Mouse (Mus musculus): Measurements from ENCODE around the gene Olfr715. TPM values are rescaled to one million over a fixed set of nuclear protein-coding genes. Genes with fewer than 3 reads are reported as not detected.
"Not testable (repeated sequence)": the region's sequence is repeated elsewhere in the genome, so short reads cannot be mapped to it uniquely, and the experiment has no call there.

Olfr715 gene
- not detected in 2 replicates for polyA plus RNA-seq (2014; fragmentation: Nextera tagmentation; extraction: Ambion mirVana)

GRCm38 (mm10) chr7:107130983-107131382 lies at the start of gene Olfr715:
TSS of gene Olfr715 (minus strand) at chr7:107131083.
- WGBS: 56% methylated on average over 1 of the region's 3 CpGs
- H3K4me2 ChIP-seq (ENCODE audit: low read length); H3K4me3 ChIP-seq (ENCODE audit: low read depth, low read length); DNase-seq (ENCODE audit: low spot score); H3K27me3 ChIP-seq (replicated peaks; ENCODE audit: control insufficient read depth, insufficient read depth, low read length); H3K36me3 ChIP-seq (ENCODE audit: control insufficient read depth, insufficient read depth, low read length); H3K4me1 ChIP-seq (replicated peaks; ENCODE audit: control insufficient read depth, insufficient read depth, low read length); H3K9me3 ChIP-seq (ENCODE audit: control insufficient read depth, low read length); H3K27ac ChIP-seq (ENCODE audit: low read depth); H3K9ac ChIP-seq (ENCODE audit: low read length); ATAC-seq (replicated peaks; ENCODE audit: low FRiP score, low TSS enrichment, low read depth): not testable (repeated sequence)

GRCm38 (mm10) chr7:107180406-107180805 lies 49.5 kb upstream of the Olfr715 start:
- no peaks in the 10 kb centered on the region for H3K9me3 ChIP-seq (ENCODE audit: control insufficient read depth, low read length)
- H3K4me3 ChIP-seq (ENCODE audit: low read depth, low read length): no peak overlapping the region
- ATAC-seq (replicated peaks; ENCODE audit: low FRiP score, low TSS enrichment, low read depth) (no peak), DNase-seq (ENCODE audit: low spot score) (no peak)
- no peaks in the 10 kb centered on the region for H3K36me3 ChIP-seq (ENCODE audit: control insufficient read depth, insufficient read depth, low read length)
- H3K4me2 ChIP-seq (ENCODE audit: low read length): no peak overlapping the region
- H3K27ac ChIP-seq (ENCODE audit: low read depth): no peak overlapping the region
- no peaks in the 10 kb centered on the region for H3K27me3 ChIP-seq (replicated peaks; ENCODE audit: control insufficient read depth, insufficient read depth, low read length)
- 35% methylated on average over 2 of the region's 2 CpGs for WGBS
- H3K9ac ChIP-seq (ENCODE audit: low read length): no peak overlapping the region
- H3K4me1 ChIP-seq (replicated peaks; ENCODE audit: control insufficient read depth, insufficient read depth, low read length): no peaks in the 10 kb centered on the region

GRCm38 (mm10) chr7:107166690-107167089 lies 35.8 kb upstream of the Olfr715 start, which contains the start of gene Nlrp14:
TSS of gene Nlrp14 (plus strand) at chr7:107166990.
- ATAC-seq (replicated peaks; ENCODE audit: low FRiP score, low TSS enrichment, low read depth) (no peak), DNase-seq (ENCODE audit: low spot score) (no peak)
- 82% methylated on average over 10 of the region's 10 CpGs for WGBS
- H3K36me3 ChIP-seq (ENCODE audit: control insufficient read depth, insufficient read depth, low read length): no peaks in the 10 kb centered on the region
- H3K9me3 ChIP-seq (ENCODE audit: control insufficient read depth, low read length): no peaks in the 10 kb centered on the region
- H3K4me3 ChIP-seq (ENCODE audit: low read depth, low read length): no peak within 1 kb of the TSS
- H3K4me2 ChIP-seq (ENCODE audit: low read length): no peak within 1 kb of the TSS
- H3K27me3 ChIP-seq (replicated peaks; ENCODE audit: control insufficient read depth, insufficient read depth, low read length): no peaks in the 10 kb centered on the region
- no peak within 1 kb of the TSS for H3K27ac ChIP-seq (ENCODE audit: low read depth)
- H3K9ac ChIP-seq (ENCODE audit: low read length): no peak within 1 kb of the TSS
- H3K4me1 ChIP-seq (replicated peaks; ENCODE audit: control insufficient read depth, insufficient read depth, low read length): no peaks in the 10 kb centered on the region

- not testable (repeated sequence) for H3K36me3 ChIP-seq (ENCODE audit: control insufficient read depth, insufficient read depth, low read length); DNase-seq (ENCODE audit: low spot score); H3K27me3 ChIP-seq (replicated peaks; ENCODE audit: control insufficient read depth, insufficient read depth, low read length); H3K4me1 ChIP-seq (replicated peaks; ENCODE audit: control insufficient read depth, insufficient read depth, low read length); H3K27ac ChIP-seq (ENCODE audit: low read depth); H3K4me3 ChIP-seq (ENCODE audit: low read depth, low read length); H3K9ac ChIP-seq (ENCODE audit: low read length); H3K9me3 ChIP-seq (ENCODE audit: control insufficient read depth, low read length); H3K4me2 ChIP-seq (ENCODE audit: low read length); ATAC-seq (replicated peaks; ENCODE audit: low FRiP score, low TSS enrichment, low read depth)
- WGBS: 67% methylated on average over 2 of the region's 2 CpGs
Observed at GRCm38 (mm10) chr7:107138027-107138426, 7.1 kb upstream of the Olfr715 start, which contains the start of gene Olfr716. TSS of gene Olfr716 (plus strand) at chr7:107138327.

- not testable (repeated sequence) for ATAC-seq (replicated peaks; ENCODE audit: low FRiP score, low TSS enrichment, low read depth); H3K27me3 ChIP-seq (replicated peaks; ENCODE audit: control insufficient read depth, insufficient read depth, low read length); DNase-seq (ENCODE audit: low spot score); H3K27ac ChIP-seq (ENCODE audit: low read depth); H3K4me1 ChIP-seq (replicated peaks; ENCODE audit: control insufficient read depth, insufficient read depth, low read length); H3K9me3 ChIP-seq (ENCODE audit: control insufficient read depth, low read length); H3K9ac ChIP-seq (ENCODE audit: low read length); H3K36me3 ChIP-seq (ENCODE audit: control insufficient read depth, insufficient read depth, low read length); H3K4me2 ChIP-seq (ENCODE audit: low read length); H3K4me3 ChIP-seq (ENCODE audit: low read depth, low read length)
- WGBS: 88% methylated on average over 1 of the region's 2 CpGs
Observed at GRCm38 (mm10) chr7:107110269-107110668, 20.6 kb downstream of the Olfr715 start, which contains the start of gene Olfr715b. TSS of gene Olfr715b (minus strand) at chr7:107110369.

GRCm38 (mm10) chr7:107092920-107093319 lies 38.0 kb downstream of the Olfr715 start, which contains the start of gene Olfr17:
TSS of gene Olfr17 (plus strand) at chr7:107093220.
- 62% methylated on average over 1 of the region's 1 CpGs for WGBS
- Histone ChIP-seq H3K4me1 (replicated peaks; ENCODE audit: control insufficient read depth, insufficient read depth, low read length) (no peaks in the 10 kb centered on the region), H3K4me3 (ENCODE audit: low read depth, low read length) (no peak within 1 kb of the TSS), H3K27me3 (replicated peaks; ENCODE audit: control insufficient read depth, insufficient read depth, low read length) (no peaks in the 10 kb centered on the region), H3K27ac (ENCODE audit: low read depth) (no peak within 1 kb of the TSS), H3K36me3 (ENCODE audit: control insufficient read depth, insufficient read depth, low read length) (no peaks in the 10 kb centered on the region), H3K4me2 (ENCODE audit: low read length) (no peak within 1 kb of the TSS), H3K9ac (ENCODE audit: low read length) (no peak within 1 kb of the TSS), H3K9me3 (ENCODE audit: control insufficient read depth, low read length) (no peaks in the 10 kb centered on the region)
- no peak for DNase-seq (ENCODE audit: low spot score)
- no peak for ATAC-seq (replicated peaks; ENCODE audit: low FRiP score, low TSS enrichment, low read depth)

Other genes starting within 250 kb of the Olfr715 start
- not detected in 2 replicates for gene Olfr706, start 242.9 kb downstream of the Olfr715 start, polyA plus RNA-seq (2014; fragmentation: Nextera tagmentation; extraction: Ambion mirVana)
- gene Olfr707, start 229.8 kb downstream of the Olfr715 start, polyA plus RNA-seq (2014; fragmentation: Nextera tagmentation; extraction: Ambion mirVana): not detected in 2 replicates
- gene Olfr1532-ps1, start 223.1 kb downstream of the Olfr715 start, polyA plus RNA-seq (2014; fragmentation: Nextera tagmentation; extraction: Ambion mirVana): not detected in 2 replicates
- not detected in 2 replicates for gene Olfr709-ps1, start 198.9 kb downstream of the Olfr715 start, polyA plus RNA-seq (2014; fragmentation: Nextera tagmentation; extraction: Ambion mirVana)
- not detected in 2 replicates for gene Olfr710, start 182.8 kb downstream of the Olfr715 start, polyA plus RNA-seq (2014; fragmentation: Nextera tagmentation; extraction: Ambion mirVana)
- gene Olfr6, start 167.1 kb downstream of the Olfr715 start, polyA plus RNA-seq (2014; fragmentation: Nextera tagmentation; extraction: Ambion mirVana): not detected in 2 replicates
- gene Olfr711, start 155.6 kb downstream of the Olfr715 start, polyA plus RNA-seq (2014; fragmentation: Nextera tagmentation; extraction: Ambion mirVana): not detected in 2 replicates
- not detected in 2 replicates for gene Olfr2, start 125.0 kb downstream of the Olfr715 start, polyA plus RNA-seq (2014; fragmentation: Nextera tagmentation; extraction: Ambion mirVana)
- gene Olfr713, start 99.9 kb downstream of the Olfr715 start, polyA plus RNA-seq (2014; fragmentation: Nextera tagmentation; extraction: Ambion mirVana): not detected in 2 replicates
- gene Olfr714, start 60.1 kb downstream of the Olfr715 start, polyA plus RNA-seq (2014; fragmentation: Nextera tagmentation; extraction: Ambion mirVana): not detected in 2 replicates
- not detected in 2 replicates for gene Olfr17, start 37.9 kb downstream of the Olfr715 start, polyA plus RNA-seq (2014; fragmentation: Nextera tagmentation; extraction: Ambion mirVana)
- not detected in 2 replicates for gene Olfr715b, start 20.7 kb downstream of the Olfr715 start, polyA plus RNA-seq (2014; fragmentation: Nextera tagmentation; extraction: Ambion mirVana)
- gene Olfr716, start 7.2 kb upstream of the Olfr715 start, polyA plus RNA-seq (2014; fragmentation: Nextera tagmentation; extraction: Ambion mirVana): not detected in 2 replicates
- gene Nlrp14, start 35.9 kb upstream of the Olfr715 start, polyA plus RNA-seq (2014; fragmentation: Nextera tagmentation; extraction: Ambion mirVana): not detected in 2 replicates
- gene Rbmxl2, start 78.4 kb upstream of the Olfr715 start, polyA plus RNA-seq (2014; fragmentation: Nextera tagmentation; extraction: Ambion mirVana): not detected in 2 replicates
- 6.1 and 6.9 TPM in 2 replicates for gene Syt9, start 239.6 kb upstream of the Olfr715 start, polyA plus RNA-seq (2014; fragmentation: Nextera tagmentation; extraction: Ambion mirVana)

Measured in intestine, embryonic 14.5 days (tissue).